Mouse (Mus musculus): ENCODE data around the gene Mical2. TPM values are rescaled to one million over a fixed set of nuclear protein-coding genes. Genes with fewer than 3 reads are reported as not detected.

Mical2 gene
- polyA plus RNA-seq, 1 experiment from 2014 or later, result 2.7 TPM

GRCm38 (mm10) chr7:112369046-112369445 is 143.4 kb downstream of the Mical2 start:
- peaks cover 7% of the 10 kb centered on the region for H3K4me1 ChIP-seq (ENCODE audit: insufficient read depth)
- no peaks in the 10 kb centered on the region for H3K36me3 ChIP-seq (replicated peaks; ENCODE audit: insufficient read depth, low read length)
- H3K27me3 ChIP-seq (ENCODE audit: insufficient read depth, low read length), result no peaks in the 10 kb centered on the region
- ATAC-seq (peak; percentile 62), DNase-seq (peak; percentile 85)
- H3K27ac ChIP-seq (ENCODE audit: low read depth), result no peak overlapping the region
- WGBS (ENCODE audit: insufficient replicate concordance), result 36% methylated on average over 2 of the region's 2 CpGs
- TF ChIP-seq CTCF (IDR thresholded peaks at IDR 0.05; ENCODE audit: low read depth) (peak; percentile 95), EP300 (IDR thresholded peaks at IDR 0.05; ENCODE audit: low read depth) (no peak)
- no peak overlapping the region for H3K4me2 ChIP-seq (ENCODE audit: low read depth, low read length)
- no peak overlapping the region for H3K9ac ChIP-seq (replicated peaks)
- H3K9me3 ChIP-seq (ENCODE audit: low read length), result no peaks in the 10 kb centered on the region
- H3K4me3 ChIP-seq (ENCODE audit: low read depth, low read length), result no peak overlapping the region

GRCm38 (mm10) chr7:112369977-112370376 is 144.3 kb downstream of the Mical2 start:
- no peak for ATAC-seq
- TF ChIP-seq EP300 (IDR thresholded peaks at IDR 0.05; ENCODE audit: low read depth) (no peak), CTCF (IDR thresholded peaks at IDR 0.05; ENCODE audit: low read depth) (no peak)
- no peak overlapping the region for H3K4me2 ChIP-seq (ENCODE audit: low read depth, low read length)
- H3K4me1 ChIP-seq (ENCODE audit: insufficient read depth), result peaks cover 14% of the 10 kb centered on the region
- 71% methylated on average over 3 of the region's 3 CpGs for WGBS (ENCODE audit: insufficient replicate concordance)
- no peak overlapping the region for H3K27ac ChIP-seq (ENCODE audit: low read depth)
- no peaks in the 10 kb centered on the region for H3K27me3 ChIP-seq (ENCODE audit: insufficient read depth, low read length)
- H3K36me3 ChIP-seq (replicated peaks; ENCODE audit: insufficient read depth, low read length), result no peaks in the 10 kb centered on the region
- DNase-seq, result no peak
- no peaks in the 10 kb centered on the region for H3K9me3 ChIP-seq (ENCODE audit: low read length)
- no peak overlapping the region for H3K9ac ChIP-seq (replicated peaks)
- H3K4me3 ChIP-seq (ENCODE audit: low read depth, low read length), result no peak overlapping the region

GRCm38 (mm10) chr7:112371387-112371786 is 145.7 kb downstream of the Mical2 start:
- TF ChIP-seq CTCF (IDR thresholded peaks at IDR 0.05; ENCODE audit: low read depth), result no peak
- Histone ChIP-seq H3K4me1 (ENCODE audit: insufficient read depth) (peaks cover 17% of the 10 kb centered on the region), H3K36me3 (replicated peaks; ENCODE audit: insufficient read depth, low read length) (no peaks in the 10 kb centered on the region), H3K27ac (ENCODE audit: low read depth) (no peak overlapping the region), H3K9me3 (ENCODE audit: low read length) (no peaks in the 10 kb centered on the region), H3K4me2 (ENCODE audit: low read depth, low read length) (no peak overlapping the region), H3K9ac (replicated peaks) (no peak overlapping the region), H3K27me3 (ENCODE audit: insufficient read depth, low read length) (no peaks in the 10 kb centered on the region), H3K4me3 (ENCODE audit: low read depth, low read length) (no peak overlapping the region)
- no peak for ATAC-seq
- 76% methylated on average over 2 of the region's 2 CpGs for WGBS (ENCODE audit: insufficient replicate concordance)
- DNase-seq, result no peak

GRCm38 (mm10) chr7:112374035-112374434 is 148.4 kb downstream of the Mical2 start:
- Histone ChIP-seq H3K4me2 (ENCODE audit: low read depth, low read length) (no peak overlapping the region), H3K27me3 (ENCODE audit: insufficient read depth, low read length) (no peaks in the 10 kb centered on the region), H3K9ac (replicated peaks) (no peak overlapping the region), H3K27ac (ENCODE audit: low read depth) (peak overlapping the region; percentile 83), H3K36me3 (replicated peaks; ENCODE audit: insufficient read depth, low read length) (no peaks in the 10 kb centered on the region), H3K4me3 (ENCODE audit: low read depth, low read length) (no peak overlapping the region), H3K4me1 (ENCODE audit: insufficient read depth) (peaks cover 17% of the 10 kb centered on the region), H3K9me3 (ENCODE audit: low read length) (no peaks in the 10 kb centered on the region)
- ATAC-seq (peak; percentile 85), DNase-seq (peak; percentile 31)
- WGBS (ENCODE audit: insufficient replicate concordance), result 60% methylated on average over 5 of the region's 5 CpGs
- TF ChIP-seq CTCF (IDR thresholded peaks at IDR 0.05; ENCODE audit: low read depth), result no peak
- no peak for TF ChIP-seq EP300 (IDR thresholded peaks at IDR 0.05; ENCODE audit: low read depth)

GRCm38 (mm10) chr7:112375062-112375461 is 149.4 kb downstream of the Mical2 start:
- Histone ChIP-seq H3K36me3 (replicated peaks; ENCODE audit: insufficient read depth, low read length) (no peaks in the 10 kb centered on the region), H3K4me1 (ENCODE audit: insufficient read depth) (peaks cover 17% of the 10 kb centered on the region), H3K27ac (ENCODE audit: low read depth) (peak overlapping the region; percentile 83; the same call in 1 of the 2 replicates), H3K9ac (replicated peaks) (no peak overlapping the region), H3K9me3 (ENCODE audit: low read length) (no peaks in the 10 kb centered on the region), H3K4me2 (ENCODE audit: low read depth, low read length) (no peak overlapping the region), H3K4me3 (ENCODE audit: low read depth, low read length) (no peak overlapping the region), H3K27me3 (ENCODE audit: insufficient read depth, low read length) (no peaks in the 10 kb centered on the region)
- 36% methylated on average over 9 of the region's 9 CpGs for WGBS (ENCODE audit: insufficient replicate concordance)
- no peak for ATAC-seq
- TF ChIP-seq CTCF (IDR thresholded peaks at IDR 0.05; ENCODE audit: low read depth), result no peak
- DNase-seq, result peak; percentile 27

- Histone ChIP-seq H3K9ac (replicated peaks) (no peak overlapping the region), H3K4me2 (ENCODE audit: low read depth, low read length) (no peak overlapping the region), H3K27me3 (ENCODE audit: insufficient read depth, low read length) (no peaks in the 10 kb centered on the region), H3K27ac (ENCODE audit: low read depth) (no peak overlapping the region), H3K9me3 (ENCODE audit: low read length) (no peaks in the 10 kb centered on the region), H3K4me3 (ENCODE audit: low read depth, low read length) (no peak overlapping the region), H3K4me1 (ENCODE audit: insufficient read depth) (peaks cover 17% of the 10 kb centered on the region), H3K36me3 (replicated peaks; ENCODE audit: insufficient read depth, low read length) (no peaks in the 10 kb centered on the region)
- ATAC-seq, result no peak
- whole genome bisulfite sequencing (ENCODE audit: insufficient replicate concordance), result 66% methylated on average over 5 of the region's 5 CpGs
- DNase-seq, result no peak
- TF ChIP-seq CTCF (IDR thresholded peaks at IDR 0.05; ENCODE audit: low read depth), result no peak
- TF ChIP-seq EP300 (IDR thresholded peaks at IDR 0.05; ENCODE audit: low read depth), result no peak
Observed at GRCm38 (mm10) chr7:112375900-112376299, 150.2 kb downstream of the Mical2 start.

GRCm38 (mm10) chr7:112376611-112377010 is 151.0 kb downstream of the Mical2 start:
- Histone ChIP-seq H3K36me3 (replicated peaks; ENCODE audit: insufficient read depth, low read length) (no peaks in the 10 kb centered on the region), H3K27ac (ENCODE audit: low read depth) (no peak overlapping the region), H3K4me2 (ENCODE audit: low read depth, low read length) (no peak overlapping the region), H3K27me3 (ENCODE audit: insufficient read depth, low read length) (no peaks in the 10 kb centered on the region), H3K9ac (replicated peaks) (no peak overlapping the region), H3K9me3 (ENCODE audit: low read length) (no peaks in the 10 kb centered on the region), H3K4me3 (ENCODE audit: low read depth, low read length) (no peak overlapping the region), H3K4me1 (ENCODE audit: insufficient read depth) (peaks cover 17% of the 10 kb centered on the region)
- no peak for DNase-seq
- WGBS (ENCODE audit: insufficient replicate concordance), result 40% methylated on average over 2 of the region's 2 CpGs
- no peak for ATAC-seq
- TF ChIP-seq CTCF (IDR thresholded peaks at IDR 0.05; ENCODE audit: low read depth), result no peak
- no peak for TF ChIP-seq EP300 (IDR thresholded peaks at IDR 0.05; ENCODE audit: low read depth)

Measured in liver, postnatal 0 days (tissue).